In the genomic region with DNA sequence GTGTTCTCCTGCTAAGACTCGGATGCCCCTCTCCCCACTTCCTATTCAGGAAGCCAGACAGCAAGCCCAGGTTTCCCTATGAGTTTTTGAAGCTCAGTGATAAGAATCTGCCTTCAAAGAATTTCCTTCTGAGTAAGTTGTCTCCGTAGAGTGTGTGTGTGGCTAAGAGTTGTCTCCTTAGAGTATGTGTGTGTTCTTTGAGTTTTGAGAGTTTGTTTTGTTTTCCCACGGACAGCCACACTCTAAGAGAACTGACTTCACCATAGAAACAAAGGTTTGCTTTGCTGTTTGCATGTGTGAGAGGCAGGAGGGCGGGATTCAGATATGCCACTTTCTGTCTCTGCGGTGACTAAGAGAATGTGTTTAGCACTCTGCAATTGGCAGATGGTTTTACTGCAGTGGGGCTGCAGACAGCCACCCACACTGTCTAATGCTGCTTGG, we compare ENCODE assay signal across 19 mouse cellular contexts. TPM values are rescaled to one million over a fixed set of nuclear protein-coding genes. Genes with fewer than 3 reads are reported as not detected.
A peak's percentile ranks its signal among the peaks of the same experiment; 100 is the strongest.
DNase-seq lines count a peak whose midpoint lies in the region; ATAC-seq lines count a peak whose summit lies in the region.
"Had no signal": no experiment of that assay in that cellular context is flagged by ENCODE, and none has a peak within 500 bp of the region (broad histone marks: within the 10 kb centered on the region; RNA-seq: fewer than 3 reads in every experiment).

No protein-coding gene starts in this region.

- H3K9me3 ChIP-seq in neural tube, embryonic 15.5 days (replicated peaks), result no peaks in the 10 kb centered on the region

- ATAC-seq in common myeloid progenitor, adult 5-6 weeks (replicated peaks; ENCODE audit: low read depth, poor library complexity, severe bottlenecking), result peak; percentile 32; the same call in 1 of the 2 replicates
- ATAC-seq in neural tube, embryonic 15.5 days (ENCODE audit: low FRiP score), result no peak
- ATAC-seq: forebrain, postnatal 0 days; Patski had no signal

- WGBS in neural tube, embryonic 15.5 days, result 69% methylated on average over 5 of the region's 5 CpGs

- peak; percentile 56 for DNase-seq in layer of hippocampus, adult 11-12 months (ENCODE audit: low spot score)
- no peak for DNase-seq in layer of hippocampus, adult 9-10 months (ENCODE audit: low spot score)
- DNase-seq in right cerebral cortex, adult 2 months (ENCODE audit: low spot score in 2 of 2), result peak; percentile 63 to 64
- no peak for DNase-seq in right cerebral cortex, postnatal 14 days
- no peak for DNase-seq in adrenal gland, postnatal 10 days
- DNase-seq in adrenal gland, postnatal 25 days, result no peak
- DNase-seq: adrenal gland, postnatal 14 days; forebrain, postnatal 0 days had no signal

- no peaks in the 10 kb centered on the region for H3K27me3 ChIP-seq in neural tube, embryonic 15.5 days (replicated peaks)
- H3K27me3 ChIP-seq: Patski had no signal

- H3K36me3 ChIP-seq in neural tube, embryonic 15.5 days, result 0 out of 2 replicates have a peak, but pooled peaks cover 4% of the 10 kb centered on the region

- no peaks in the 10 kb centered on the region for H3K4me1 ChIP-seq in neural tube, embryonic 15.5 days

- H3K27ac ChIP-seq in neural tube, embryonic 15.5 days (replicated peaks), result 0 out of 2 replicates have a peak overlapping the region, but pooled peaks have one; percentile 35
- H3K27ac ChIP-seq: liver, embryonic 14.5 days; stomach, postnatal 0 days had no signal

- H3K4me3 ChIP-seq in neural tube, embryonic 15.5 days (replicated peaks), result no peak overlapping the region
- H3K4me3 ChIP-seq: myocyte had no signal

- H3K9ac ChIP-seq in neural tube, embryonic 15.5 days (replicated peaks), result no peak overlapping the region
- H3K9ac ChIP-seq: forebrain, postnatal 0 days; liver, embryonic 14.5 days had no signal

- no peak overlapping the region for H3K4me2 ChIP-seq in neural tube, embryonic 15.5 days

RNA-seq across cellular contexts. Expression of gene Defb48, which starts 56.2 kb away (rescaled TPM):
- not detected in 2 replicates for total RNA-seq in common myeloid progenitor, adult 5-6 weeks (2017)
- not detected in 2 replicates for polyA plus RNA-seq in neural tube, embryonic 15.5 days (2015; fragmentation: Nextera tagmentation; extraction: Ambion mirVana)
- not detected for total RNA-seq in adrenal gland, postnatal 10 days (2021)
- total RNA-seq in adrenal gland, postnatal 25 days (2021), result not detected in 2 replicates
- total RNA-seq: adrenal gland, postnatal 14 days; forebrain, postnatal 0 days; granulocyte monocyte progenitor cell, adult 5-6 weeks; heart, postnatal 25 days; left cerebral cortex, adult 18-20 months; megakaryocyte-erythroid progenitor cell, adult 5-6 weeks had no signal
- polyA plus RNA-seq: forebrain, postnatal 0 days; kidney, embryonic 14.5 days; liver, embryonic 14.5 days; Patski; stomach, postnatal 0 days had no signal

Comparison
In these comparisons a context has a peak if more than half of its experiments do, and no peak if none do; other contexts are left out.
1. DNase-seq: peak in layer of hippocampus, adult 11-12 months (single experiment) and right cerebral cortex, adult 2 months (2 of 2); none in layer of hippocampus, adult 9-10 months (single experiment), right cerebral cortex, postnatal 14 days (single experiment), adrenal gland, postnatal 10 days (single experiment) and adrenal gland, postnatal 25 days (single experiment).